Mouse (Mus musculus): ENCODE data around the gene Sox1. TPM values are rescaled to one million over a fixed set of nuclear protein-coding genes. Genes with fewer than 3 reads are reported as not detected.

Gene Sox1
- not detected for polyA plus RNA-seq (2012; fragmentation: generic; extraction: Trizol)

GRCm38 (mm10) chr8:12395071-12396031 is at the start of gene Sox1:
Gene Sox1 (plus strand): TSS chr8:12395295.

Other genes with a start within 250 kb of the Sox1 start
- not detected for gene A230072I06Rik, start 116.5 kb upstream of the Sox1 start, polyA plus RNA-seq (2012; fragmentation: generic; extraction: Trizol)
- not detected for gene Spaca7, start 177.7 kb downstream of the Sox1 start, polyA plus RNA-seq (2012; fragmentation: generic; extraction: Trizol)